Mouse (Mus musculus): ENCODE data around the gene Rhbdd1. TPM values are rescaled to one million over a fixed set of nuclear protein-coding genes. Genes with fewer than 3 reads are reported as not detected.

Gene Rhbdd1
- polyA plus RNA-seq, 1 experiment from 2014 or later: 11.7 TPM

DNA sequence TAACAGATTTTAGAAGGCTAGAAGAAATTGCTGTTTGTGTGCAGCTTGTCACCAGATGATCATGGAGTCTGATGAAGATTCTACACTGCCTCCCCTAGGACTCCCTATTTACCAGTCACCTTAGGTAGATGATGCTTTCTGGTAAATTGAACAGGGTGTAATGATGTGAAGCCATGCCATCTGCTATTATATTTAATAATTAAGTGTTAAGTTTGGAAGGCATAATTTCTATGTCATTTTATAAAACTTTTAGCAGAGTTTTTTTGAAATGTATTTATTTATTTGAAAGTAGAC lies 13.6 kb downstream of the Rhbdd1 start:
- no peaks in the 10 kb centered on the region for H3K36me3 ChIP-seq
- H3K27ac ChIP-seq: no peak overlapping the region
- H3K4me3 ChIP-seq: no peak overlapping the region
- no peaks in the 10 kb centered on the region for H3K9me3 ChIP-seq
- no peak for ATAC-seq (ENCODE audit: borderline replicate concordance, extremely low read depth, low FRiP score, low TSS enrichment)
- no peaks in the 10 kb centered on the region for H3K4me1 ChIP-seq
- no peak overlapping the region for H3K4me2 ChIP-seq
- H3K27me3 ChIP-seq: no peaks in the 10 kb centered on the region
- H3K9ac ChIP-seq: no peak overlapping the region

- no peaks in the 10 kb centered on the region for H3K9me3 ChIP-seq
- no peaks in the 10 kb centered on the region for H3K36me3 ChIP-seq
- H3K4me2 ChIP-seq: no peak overlapping the region
- no peaks in the 10 kb centered on the region for H3K27me3 ChIP-seq
- no peaks in the 10 kb centered on the region for H3K4me1 ChIP-seq
- ATAC-seq (ENCODE audit: borderline replicate concordance, extremely low read depth, low FRiP score, low TSS enrichment): no peak
- H3K4me3 ChIP-seq: no peak overlapping the region
- H3K9ac ChIP-seq: no peak overlapping the region
- no peak overlapping the region for H3K27ac ChIP-seq
- WGBS: 86% methylated on average over 3 of the region's 3 CpGs
Observed at GRCm38 (mm10) chr1:82334506-82334905, 18.3 kb downstream of the Rhbdd1 start.

- ATAC-seq (ENCODE audit: borderline replicate concordance, extremely low read depth, low FRiP score, low TSS enrichment): no peak
- Histone ChIP-seq H3K27ac (no peak overlapping the region), H3K9me3 (no peaks in the 10 kb centered on the region), H3K4me2 (no peak overlapping the region), H3K9ac (no peak overlapping the region), H3K4me1 (no peaks in the 10 kb centered on the region), H3K4me3 (no peak overlapping the region), H3K27me3 (no peaks in the 10 kb centered on the region), H3K36me3 (no peaks in the 10 kb centered on the region)
- WGBS: 82% methylated on average over 2 of the region's 2 CpGs
Observed at GRCm38 (mm10) chr1:82353089-82353488, 36.8 kb downstream of the Rhbdd1 start.

- H3K4me2 ChIP-seq: no peak overlapping the region
- H3K36me3 ChIP-seq: no peaks in the 10 kb centered on the region
- no peaks in the 10 kb centered on the region for H3K4me1 ChIP-seq
- WGBS: 80% methylated on average over 2 of the region's 2 CpGs
- no peaks in the 10 kb centered on the region for H3K27me3 ChIP-seq
- ATAC-seq (ENCODE audit: borderline replicate concordance, extremely low read depth, low FRiP score, low TSS enrichment): no peak
- no peak overlapping the region for H3K27ac ChIP-seq
- no peaks in the 10 kb centered on the region for H3K9me3 ChIP-seq
- H3K9ac ChIP-seq: no peak overlapping the region
- H3K4me3 ChIP-seq: no peak overlapping the region
Observed at GRCm38 (mm10) chr1:82353755-82354154, 37.5 kb downstream of the Rhbdd1 start.

GRCm38 (mm10) chr1:82358871-82359647 lies 42.8 kb downstream of the Rhbdd1 start:
- Histone ChIP-seq H3K4me1 (peaks cover 10% of the 10 kb centered on the region; the same call in 1 of the 2 replicates), H3K4me3 (peak overlapping the region; percentile 9; the same call in 1 of the 2 replicates), H3K9me3 (no peaks in the 10 kb centered on the region), H3K9ac (no peak overlapping the region), H3K4me2 (peak overlapping the region; percentile 27; the same call in 1 of the 2 replicates), H3K36me3 (no peaks in the 10 kb centered on the region), H3K27me3 (no peaks in the 10 kb centered on the region), H3K27ac (no peak overlapping the region)
- 47% methylated on average over 20 of the region's 20 CpGs for WGBS
- no peak for ATAC-seq (ENCODE audit: borderline replicate concordance, extremely low read depth, low FRiP score, low TSS enrichment)

- no peak for ATAC-seq (ENCODE audit: borderline replicate concordance, extremely low read depth, low FRiP score, low TSS enrichment)
- Histone ChIP-seq H3K9me3 (no peaks in the 10 kb centered on the region), H3K4me3 (no peak overlapping the region), H3K36me3 (no peaks in the 10 kb centered on the region), H3K27me3 (no peaks in the 10 kb centered on the region), H3K4me1 (peaks cover 10% of the 10 kb centered on the region; the same call in 1 of the 2 replicates), H3K9ac (no peak overlapping the region), H3K4me2 (no peak overlapping the region), H3K27ac (no peak overlapping the region)
- 70% methylated on average over 1 of the region's 1 CpGs for WGBS
Observed at GRCm38 (mm10) chr1:82359648-82360026, 43.4 kb downstream of the Rhbdd1 start.

- no peak overlapping the region for H3K4me2 ChIP-seq
- no peaks in the 10 kb centered on the region for H3K36me3 ChIP-seq
- H3K27me3 ChIP-seq: no peaks in the 10 kb centered on the region
- no peak overlapping the region for H3K27ac ChIP-seq
- H3K4me3 ChIP-seq: no peak overlapping the region
- 46% methylated on average over 4 of the region's 4 CpGs for WGBS
- H3K4me1 ChIP-seq: peaks cover 13% of the 10 kb centered on the region; the same call in 1 of the 2 replicates
- no peak overlapping the region for H3K9ac ChIP-seq
- no peak for ATAC-seq (ENCODE audit: borderline replicate concordance, extremely low read depth, low FRiP score, low TSS enrichment)
- H3K9me3 ChIP-seq: no peaks in the 10 kb centered on the region
Observed at GRCm38 (mm10) chr1:82361240-82361639, 45.0 kb downstream of the Rhbdd1 start.

GRCm38 (mm10) chr1:82362165-82362564 lies 45.9 kb downstream of the Rhbdd1 start:
- no peak overlapping the region for H3K9ac ChIP-seq
- H3K36me3 ChIP-seq: no peaks in the 10 kb centered on the region
- H3K4me3 ChIP-seq: no peak overlapping the region
- H3K4me1 ChIP-seq: peaks cover 13% of the 10 kb centered on the region; the same call in 1 of the 2 replicates
- 43% methylated on average over 6 of the region's 6 CpGs for WGBS
- H3K9me3 ChIP-seq: no peaks in the 10 kb centered on the region
- no peak overlapping the region for H3K27ac ChIP-seq
- H3K27me3 ChIP-seq: no peaks in the 10 kb centered on the region
- ATAC-seq (ENCODE audit: borderline replicate concordance, extremely low read depth, low FRiP score, low TSS enrichment): no peak
- H3K4me2 ChIP-seq: no peak overlapping the region

DNA sequence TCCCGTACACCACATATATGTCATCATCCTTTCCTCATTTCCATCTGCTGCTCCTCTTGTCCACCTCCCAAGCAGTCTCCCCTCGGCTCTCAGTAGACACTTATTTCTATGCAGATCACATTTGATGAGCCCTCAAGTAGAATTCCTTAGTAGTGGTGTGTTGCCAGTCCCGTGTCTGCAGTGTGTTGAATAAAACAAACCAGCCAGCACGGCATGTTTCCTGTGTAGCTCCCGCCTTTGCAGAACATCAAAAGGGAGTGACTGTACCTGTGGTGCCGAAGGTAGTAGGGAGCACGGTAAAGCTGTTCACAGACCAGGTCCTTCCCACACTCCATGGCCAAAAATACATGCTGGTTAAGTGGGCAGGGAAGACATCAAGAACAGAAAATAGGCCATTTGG lies 47.8 kb downstream of the Rhbdd1 start:
- no peaks in the 10 kb centered on the region for H3K27me3 ChIP-seq
- no peak overlapping the region for H3K4me3 ChIP-seq
- no peak overlapping the region for H3K27ac ChIP-seq
- no peak overlapping the region for H3K4me2 ChIP-seq
- H3K36me3 ChIP-seq: no peaks in the 10 kb centered on the region
- 73% methylated on average over 7 of the region's 7 CpGs for WGBS
- H3K4me1 ChIP-seq: peaks cover 13% of the 10 kb centered on the region; the same call in 1 of the 2 replicates
- no peak for ATAC-seq (ENCODE audit: borderline replicate concordance, extremely low read depth, low FRiP score, low TSS enrichment)
- H3K9me3 ChIP-seq: no peaks in the 10 kb centered on the region
- H3K9ac ChIP-seq: no peak overlapping the region

DNA sequence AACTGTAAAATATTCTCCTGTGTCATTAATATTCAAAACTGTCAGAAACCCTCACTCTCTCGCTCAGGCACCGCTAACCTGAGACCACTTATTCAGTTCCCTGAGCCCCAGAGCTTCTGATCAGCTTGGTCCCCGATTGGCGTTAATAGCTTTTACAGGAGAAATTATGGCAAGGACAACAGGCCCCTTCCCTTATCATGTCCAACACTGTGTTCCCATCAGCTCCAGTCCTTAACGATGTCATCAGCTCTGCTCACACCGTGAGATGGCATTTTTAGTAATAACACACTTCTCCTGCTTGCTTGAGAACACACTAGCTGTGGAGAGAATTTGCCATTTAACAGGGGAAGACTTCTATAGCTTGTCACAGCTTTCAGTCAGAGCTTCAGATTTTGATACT lies 48.2 kb downstream of the Rhbdd1 start:
- whole genome bisulfite sequencing: 70% methylated on average over 6 of the region's 6 CpGs
- no peak overlapping the region for H3K4me2 ChIP-seq
- no peak overlapping the region for H3K9ac ChIP-seq
- peaks cover 13% of the 10 kb centered on the region; the same call in 1 of the 2 replicates for H3K4me1 ChIP-seq
- no peak overlapping the region for H3K27ac ChIP-seq
- no peaks in the 10 kb centered on the region for H3K9me3 ChIP-seq
- H3K36me3 ChIP-seq: no peaks in the 10 kb centered on the region
- no peak for ATAC-seq (ENCODE audit: borderline replicate concordance, extremely low read depth, low FRiP score, low TSS enrichment)
- no peaks in the 10 kb centered on the region for H3K27me3 ChIP-seq
- H3K4me3 ChIP-seq: no peak overlapping the region

DNA sequence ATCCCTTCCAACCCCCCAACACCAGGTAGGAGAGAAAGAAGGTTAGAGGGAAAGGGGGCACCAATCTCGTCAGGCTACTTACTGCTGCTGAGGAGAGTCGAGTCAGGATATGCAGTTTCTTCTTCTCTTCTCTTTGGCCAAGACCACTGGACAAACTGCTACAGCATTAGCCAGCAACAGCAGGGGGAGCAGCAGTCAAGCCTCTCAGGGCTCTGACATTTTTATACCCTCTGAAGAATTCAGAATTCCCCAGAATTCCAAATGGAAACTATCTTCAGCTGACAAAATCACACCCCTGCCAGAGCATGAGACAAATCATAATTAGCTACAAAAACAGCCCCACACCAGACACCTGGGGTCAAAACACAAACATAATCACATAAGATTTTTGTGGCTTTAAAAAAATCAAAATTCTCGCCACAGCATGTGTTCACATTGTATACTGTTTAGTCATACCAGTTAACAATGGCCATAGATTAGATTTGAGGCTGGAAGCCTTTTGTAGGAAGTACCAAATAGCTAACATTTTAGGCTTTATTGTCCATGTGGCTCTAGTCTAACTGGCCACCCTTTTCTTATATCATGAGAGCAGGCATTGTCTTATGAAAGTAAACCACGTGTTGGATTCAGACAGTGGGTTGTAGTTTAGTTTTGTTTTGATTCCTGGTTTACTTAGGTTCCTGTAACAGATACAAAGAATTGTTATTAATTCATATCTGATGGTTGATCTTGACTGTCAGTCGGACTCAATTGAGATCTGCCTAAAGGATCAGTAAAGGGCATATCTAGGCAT lies 55.6 kb downstream of the Rhbdd1 start:
- 77% methylated on average over 5 of the region's 5 CpGs for WGBS
- Histone ChIP-seq H3K27ac (no peak overlapping the region), H3K27me3 (no peaks in the 10 kb centered on the region), H3K9me3 (no peaks in the 10 kb centered on the region), H3K36me3 (no peaks in the 10 kb centered on the region), H3K4me2 (no peak overlapping the region), H3K9ac (no peak overlapping the region), H3K4me3 (no peak overlapping the region), H3K4me1 (no peaks in the 10 kb centered on the region)
- no peak for ATAC-seq (ENCODE audit: borderline replicate concordance, extremely low read depth, low FRiP score, low TSS enrichment)

DNA sequence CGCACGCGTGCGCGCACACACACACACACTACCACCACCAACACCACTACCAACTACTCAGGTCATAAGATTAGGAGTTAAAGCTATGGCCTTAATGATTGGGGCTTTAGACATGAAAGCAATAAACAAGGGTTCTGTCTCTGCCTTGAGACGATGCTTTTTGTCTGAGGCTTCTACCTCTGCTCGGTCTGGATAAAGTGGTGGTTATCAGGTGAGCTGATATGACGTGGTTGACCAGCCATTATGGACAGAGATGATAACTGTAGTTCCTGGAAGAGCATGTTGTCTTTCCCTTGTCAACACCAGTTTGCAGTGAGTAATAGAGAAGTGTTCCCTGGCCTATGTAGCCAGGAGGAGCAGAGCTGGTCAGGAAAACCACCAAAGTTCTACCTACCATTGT lies 57.7 kb downstream of the Rhbdd1 start:
- Histone ChIP-seq H3K9me3 (no peaks in the 10 kb centered on the region), H3K4me3 (no peak overlapping the region), H3K9ac (no peak overlapping the region), H3K27ac (no peak overlapping the region), H3K27me3 (no peaks in the 10 kb centered on the region), H3K36me3 (no peaks in the 10 kb centered on the region), H3K4me2 (no peak overlapping the region), H3K4me1 (no peaks in the 10 kb centered on the region)
- WGBS: 96% methylated on average over 8 of the region's 8 CpGs
- no peak for ATAC-seq (ENCODE audit: borderline replicate concordance, extremely low read depth, low FRiP score, low TSS enrichment)
